Mouse (Mus musculus): ENCODE measurements around the gene Unc50.

GRCm38 (mm10) chr1:37419420-37419819 is 10.5 kb upstream of the Unc50 start:
- no peak for TF ChIP-seq TCF12 (IDR thresholded peaks at IDR 0.05; ENCODE audit: insufficient read depth, poor library complexity, severe bottlenecking)
- TF ChIP-seq CEBPB (IDR thresholded peaks at IDR 0.05; ENCODE audit: insufficient read depth, poor library complexity, severe bottlenecking), result no peak
- TF ChIP-seq MAX (IDR thresholded peaks at IDR 0.05; ENCODE audit: low read depth), result no peak
- TF ChIP-seq POLR2A (IDR thresholded peaks at IDR 0.05; ENCODE audit: insufficient read length, low read depth), result no peak
- no peak for TF ChIP-seq MYOG (IDR thresholded peaks at IDR 0.05; ENCODE audit: control insufficient read depth in 1 of 3, insufficient read depth in 1 of 3, insufficient read length in 2 of 3, low read depth in 2 of 3)
